Comparison of ENCODE assay signal across 9 mouse cellular contexts in genomic region chr8:105295895-105296573, GRCm38 (mm10). TPM values are rescaled to one million over a fixed set of nuclear protein-coding genes. Genes with fewer than 3 reads are reported as not detected.
DNase-seq lines count a peak whose midpoint lies in the region; ATAC-seq and TF ChIP-seq lines count a peak whose summit lies in the region.
"Had no signal": no experiment of that assay in that cellular context is flagged by ENCODE, and none has a peak within 500 bp of the region (broad histone marks: within the 10 kb centered on the region; RNA-seq: fewer than 3 reads in every experiment).

Exoc3l (minus strand) TSS chr8:105296101.

- DNase-seq in kidney, adult 18-20 months: peak; percentile 26
- DNase-seq in kidney, adult 8-10 months: no peak
- no peak for DNase-seq in hindbrain, embryonic 11.5 days (ENCODE audit: low spot score)
- no peak for DNase-seq in layer of hippocampus, postnatal 14 days (ENCODE audit: low spot score in 2 of 2)

- no peak for ATAC-seq in hindbrain, embryonic 11.5 days (ENCODE audit: low FRiP score)
- ATAC-seq in liver, embryonic 15.5 days (ENCODE audit: insufficient read depth): no peak
- ATAC-seq in stomach, embryonic 16.5 days (ENCODE audit: insufficient read depth, low FRiP score): no peak
- ATAC-seq in cerebellum, adult (ENCODE audit: insufficient number of reproducible peaks, low FRiP score, low TSS enrichment): no peak
- ATAC-seq: Patski had no signal

- H3K27me3 ChIP-seq in hindbrain, embryonic 11.5 days (ENCODE audit: control insufficient read depth, insufficient read depth, low read length): no peaks in the 10 kb centered on the region
- H3K27me3 ChIP-seq in liver, embryonic 15.5 days: peaks cover 6% of the 10 kb centered on the region
- H3K27me3 ChIP-seq in stomach, embryonic 16.5 days (ENCODE audit: control insufficient read depth, insufficient read depth, low read length): no peaks in the 10 kb centered on the region
- H3K27me3 ChIP-seq: Patski had no signal

- WGBS in bone marrow, adult 2 months: 12% methylated on average over 11 of the region's 11 CpGs
- WGBS in hindbrain, embryonic 11.5 days: 63% methylated on average over 11 of the region's 11 CpGs
- WGBS in liver, embryonic 15.5 days (ENCODE audit: insufficient replicate concordance): 30% methylated on average over 11 of the region's 11 CpGs
- 56% methylated on average over 11 of the region's 11 CpGs for WGBS in stomach, embryonic 16.5 days

- H3K36me3 ChIP-seq in hindbrain, embryonic 11.5 days (ENCODE audit: control insufficient read depth, insufficient read depth, low read length): peaks cover 3% of the 10 kb centered on the region
- peaks cover 24% of the 10 kb centered on the region for H3K36me3 ChIP-seq in liver, embryonic 15.5 days (replicated peaks)
- H3K36me3 ChIP-seq in stomach, embryonic 16.5 days (ENCODE audit: control insufficient read depth, insufficient read depth, low read length): peaks cover 5% of the 10 kb centered on the region

- H3K27ac ChIP-seq in bone marrow, adult 2 months (ENCODE audit: control insufficient read depth, insufficient read depth, low read depth, low read length, poor library complexity): no peak within 1 kb of the TSS
- H3K27ac ChIP-seq in hindbrain, embryonic 11.5 days (ENCODE audit: low read depth, low read length): no peak within 1 kb of the TSS
- H3K27ac ChIP-seq in liver, embryonic 15.5 days (replicated peaks): peak within 1 kb of the TSS; percentile 98
- H3K27ac ChIP-seq in stomach, embryonic 16.5 days (ENCODE audit: low read length): peak within 1 kb of the TSS; percentile 50; the same call in 1 of the 2 replicates

- no peaks in the 10 kb centered on the region for H3K9me3 ChIP-seq in hindbrain, embryonic 11.5 days (ENCODE audit: control insufficient read depth, low read length)
- H3K9me3 ChIP-seq in liver, embryonic 15.5 days (replicated peaks): no peaks in the 10 kb centered on the region
- H3K9me3 ChIP-seq in stomach, embryonic 16.5 days (replicated peaks; ENCODE audit: control insufficient read depth, low read length): no peaks in the 10 kb centered on the region

- H3K9ac ChIP-seq in hindbrain, embryonic 11.5 days (ENCODE audit: low read depth, low read length): peak within 1 kb of the TSS; percentile 59
- H3K9ac ChIP-seq in liver, embryonic 15.5 days: peak within 1 kb of the TSS; percentile 88
- H3K9ac ChIP-seq in stomach, embryonic 16.5 days (ENCODE audit: low read length): peak within 1 kb of the TSS; percentile 97; the same call in 1 of the 2 replicates

- H3K4me1 ChIP-seq in bone marrow, adult 2 months (ENCODE audit: control insufficient read depth, insufficient read depth, low read length): peaks cover 4% of the 10 kb centered on the region
- peaks cover 6% of the 10 kb centered on the region; the same call in 1 of the 2 replicates for H3K4me1 ChIP-seq in hindbrain, embryonic 11.5 days (replicated peaks; ENCODE audit: control insufficient read depth, insufficient read depth, low read length)
- H3K4me1 ChIP-seq in liver, embryonic 15.5 days (replicated peaks): peaks cover 50% of the 10 kb centered on the region
- peaks cover 16% of the 10 kb centered on the region for H3K4me1 ChIP-seq in stomach, embryonic 16.5 days (ENCODE audit: control insufficient read depth, insufficient read depth, low read length)

- TF ChIP-seq CTCF in bone marrow, adult 2 months (IDR thresholded peaks at IDR 0.05; ENCODE audit: control insufficient read depth, insufficient read depth, low read length): no peak

- peak within 1 kb of the TSS; percentile 74 for H3K4me2 ChIP-seq in hindbrain, embryonic 11.5 days (replicated peaks; ENCODE audit: low read depth, low read length)
- peak within 1 kb of the TSS; percentile 80 for H3K4me2 ChIP-seq in liver, embryonic 15.5 days
- peak within 1 kb of the TSS; percentile 85 for H3K4me2 ChIP-seq in stomach, embryonic 16.5 days (ENCODE audit: low read depth, low read length)

- H3K4me3 ChIP-seq in bone marrow, adult 2 months (replicated peaks; ENCODE audit: control insufficient read depth, low read depth, low read length): no peak within 1 kb of the TSS
- H3K4me3 ChIP-seq in hindbrain, embryonic 11.5 days (ENCODE audit: low read depth, low read length): peak within 1 kb of the TSS; percentile 98
- peak within 1 kb of the TSS; percentile 77 for H3K4me3 ChIP-seq in liver, embryonic 15.5 days (replicated peaks)
- H3K4me3 ChIP-seq in stomach, embryonic 16.5 days (replicated peaks; ENCODE audit: low read length): peak within 1 kb of the TSS; percentile 99

- no peak for TF ChIP-seq POLR2A in bone marrow, adult 2 months (IDR thresholded peaks at IDR 0.05; ENCODE audit: borderline replicate concordance, control insufficient read depth, low read depth, low read length)

RNA-seq across cellular contexts. Expression of gene Exoc3l, which starts in this region (rescaled TPM):
- 5.7 and 10.4 TPM in 2 replicates for polyA plus RNA-seq in bone marrow, adult 2 months (2011; ENCODE audit: insufficient read depth, insufficient read length, low replicate concordance, missing spikeins)
- 6.0 and 10.0 TPM in 2 replicates for polyA plus RNA-seq in hindbrain, embryonic 11.5 days (2014; fragmentation: Nextera tagmentation; extraction: Ambion mirVana)
- polyA plus RNA-seq in liver, embryonic 15.5 days (2015; fragmentation: Nextera tagmentation; extraction: Ambion mirVana): 6.0 and 6.7 TPM in 2 replicates
- polyA plus RNA-seq in stomach, embryonic 16.5 days (2015; fragmentation: Nextera tagmentation; extraction: Ambion mirVana): 8.7 and 11.9 TPM in 2 replicates
- 1 to 10 TPM; 2.1 to 2.3 TPM for total RNA-seq in layer of hippocampus, postnatal 14 days (2021)

Comparison
In these comparisons a context has a peak if more than half of its experiments do, and no peak if none do; other contexts are left out.
1. H3K27ac ChIP-seq: peak in liver, embryonic 15.5 days (single experiment) and stomach, embryonic 16.5 days (single experiment); none in bone marrow, adult 2 months (single experiment) and hindbrain, embryonic 11.5 days (single experiment).
2. Peak in every context shown above with its lines, with median percentiles within 50 percentile points of each other: H3K4me2 ChIP-seq and H3K9ac ChIP-seq.